Mouse (Mus musculus) midbrain, embryonic 13.5 days (tissue): ENCODE results near the gene C530008M17Rik. TPM values are rescaled to one million over a fixed set of nuclear protein-coding genes. Genes with fewer than 3 reads are reported as not detected.

Experiments
- ATAC-seq: fragments of 200-750 bp; cut with Nextera tagmentation; 2 replicates; pipeline ENCODE4 v1.8.0; 2017; ENCODE audit warnings: mild to moderate bottlenecking, moderate TSS enrichment, moderate library complexity
- H3K27ac ChIP-seq: fragments of 300-500 bp; sonication (generic); 2 replicates; pipeline ENCODE4 v1.5.1; 2015; ENCODE audit warnings: inconsistent platforms, mild to moderate bottlenecking, moderate library complexity
- H3K27me3 ChIP-seq: fragments of 300-500 bp; sonication (generic); 2 replicates; pipeline ENCODE4 v1.6.1; 2015; ENCODE audit warnings: mild to moderate bottlenecking, inconsistent platforms
- H3K36me3 ChIP-seq: fragments of 300-500 bp; sonication (generic); 2 replicates; pipeline ENCODE4 v1.6.1; 2015; ENCODE audit warnings: mild to moderate bottlenecking, inconsistent platforms
- H3K4me1 ChIP-seq: fragments of 300-500 bp; sonication (generic); replicated peaks from 2 replicates; pipeline ENCODE4 v1.6.1; 2015; ENCODE audit warnings: inconsistent platforms
- H3K4me2 ChIP-seq: fragments of 300-500 bp; sonication (generic); replicated peaks from 2 replicates; pipeline ENCODE4 v1.6.1; 2015; ENCODE audit warnings: moderate library complexity, mild to moderate bottlenecking, inconsistent platforms
- H3K4me3 ChIP-seq: fragments of 300-500 bp; sonication (generic); replicated peaks from 2 replicates; pipeline ENCODE4 v1.5.1; 2015; ENCODE audit warnings: mild to moderate bottlenecking, inconsistent platforms
- H3K9ac ChIP-seq: fragments of 300-500 bp; sonication (generic); replicated peaks from 2 replicates; pipeline ENCODE4 v1.6.1; 2015; ENCODE audit warnings: mild to moderate bottlenecking, inconsistent platforms
- H3K9me3 ChIP-seq: fragments of 300-500 bp; sonication (generic); 2 replicates; pipeline ENCODE4 v1.6.1; 2016; ENCODE audit warnings: mild to moderate bottlenecking, inconsistent platforms
- WGBS: fragments of 180-500 bp; shearing (Covaris S2); methylation state at CpG from one replicate; pipeline ENCODE4 v1.1.7; 2015; 5-methylcytosine and 5-hydroxymethylcytosine counted together
- polyA plus RNA-seq: library from polyadenylated mRNA; unstranded; fragments of >200 nt; fragmentation: Nextera tagmentation; extraction: Ambion mirVana; gene quantifications from 2 replicates; pipeline ENCODE4 v1.2.1, GENCODE M21; 2015

C530008M17Rik gene
- polyA plus RNA-seq, 1 experiment from 2014 or later = 75.2 TPM

DNA sequence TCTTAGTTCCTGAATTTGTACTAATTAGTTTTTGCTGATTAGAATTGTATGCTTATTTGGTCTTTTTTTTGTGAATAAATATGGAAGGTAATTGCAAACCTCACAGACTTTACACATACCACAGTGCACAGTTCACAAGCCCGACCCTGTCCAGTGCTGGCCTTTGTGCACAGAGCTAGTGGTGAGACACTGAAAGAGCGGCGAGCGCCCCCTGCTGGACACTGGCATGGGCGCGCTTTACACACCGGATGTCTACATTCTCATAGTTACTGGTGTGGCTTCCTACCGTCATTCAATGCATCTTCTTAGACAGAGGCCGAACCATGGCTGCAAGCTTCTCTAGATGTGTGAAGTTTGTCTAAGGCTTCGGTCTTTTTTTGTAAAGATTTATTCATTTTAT lies 197.2 kb downstream of the C530008M17Rik start:
- Histone ChIP-seq H3K27me3 (peaks cover 32% of the 10 kb centered on the region), H3K27ac (no peak overlapping the region), H3K4me2 (no peak overlapping the region), H3K9ac (no peak overlapping the region), H3K4me3 (no peak overlapping the region), H3K9me3 (no peaks in the 10 kb centered on the region), H3K36me3 (peaks cover 43% of the 10 kb centered on the region), H3K4me1 (peaks cover 27% of the 10 kb centered on the region)
- WGBS = 13% methylated on average over 10 of the region's 10 CpGs
- ATAC-seq = peak; percentile 90

DNA sequence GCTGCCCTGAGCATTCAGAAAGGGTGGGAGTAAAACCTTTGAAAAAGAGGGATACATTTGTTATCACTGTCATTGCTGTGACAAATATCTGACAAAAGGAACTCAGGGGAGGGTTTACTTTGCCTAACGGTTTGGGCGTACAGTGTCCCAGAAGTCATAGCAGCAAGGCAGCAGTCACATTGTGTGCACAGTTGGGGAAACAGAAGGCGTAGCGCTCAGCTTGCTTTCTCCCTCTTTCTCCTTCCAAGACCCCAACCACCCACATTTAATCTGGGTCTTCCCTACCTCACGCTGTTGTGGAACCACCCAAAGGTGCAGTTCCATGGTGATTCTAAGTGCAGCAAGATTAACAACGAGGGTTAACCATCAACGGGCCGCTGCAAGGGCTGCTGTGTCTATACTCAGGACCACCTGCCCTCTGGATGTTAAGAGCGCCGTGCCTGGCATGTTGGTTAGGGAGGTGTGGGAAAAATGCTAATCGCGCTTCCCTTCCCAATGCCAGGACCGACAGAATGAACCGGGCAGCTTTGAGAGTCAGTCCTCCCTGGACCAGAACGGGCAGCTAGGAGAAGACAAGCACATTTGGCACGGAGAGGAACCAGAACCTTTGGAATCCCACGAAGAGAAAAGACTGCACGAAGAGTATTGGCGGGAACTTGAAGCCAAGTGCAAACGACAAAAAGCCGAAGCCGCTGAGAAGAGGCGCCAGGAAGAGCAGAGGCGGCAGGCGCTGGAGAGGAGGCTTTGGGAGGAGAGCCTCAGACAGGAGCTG lies 199.7 kb downstream of the C530008M17Rik start:
- Histone ChIP-seq H3K4me3 (no peak overlapping the region), H3K36me3 (peaks cover 56% of the 10 kb centered on the region), H3K27ac (no peak overlapping the region), H3K4me1 (peaks cover 22% of the 10 kb centered on the region), H3K4me2 (peak overlapping the region; percentile 42), H3K9me3 (no peaks in the 10 kb centered on the region), H3K9ac (no peak overlapping the region), H3K27me3 (peaks cover 33% of the 10 kb centered on the region)
- 24% methylated on average over 25 of the region's 25 CpGs for WGBS
- no peak for ATAC-seq

DNA sequence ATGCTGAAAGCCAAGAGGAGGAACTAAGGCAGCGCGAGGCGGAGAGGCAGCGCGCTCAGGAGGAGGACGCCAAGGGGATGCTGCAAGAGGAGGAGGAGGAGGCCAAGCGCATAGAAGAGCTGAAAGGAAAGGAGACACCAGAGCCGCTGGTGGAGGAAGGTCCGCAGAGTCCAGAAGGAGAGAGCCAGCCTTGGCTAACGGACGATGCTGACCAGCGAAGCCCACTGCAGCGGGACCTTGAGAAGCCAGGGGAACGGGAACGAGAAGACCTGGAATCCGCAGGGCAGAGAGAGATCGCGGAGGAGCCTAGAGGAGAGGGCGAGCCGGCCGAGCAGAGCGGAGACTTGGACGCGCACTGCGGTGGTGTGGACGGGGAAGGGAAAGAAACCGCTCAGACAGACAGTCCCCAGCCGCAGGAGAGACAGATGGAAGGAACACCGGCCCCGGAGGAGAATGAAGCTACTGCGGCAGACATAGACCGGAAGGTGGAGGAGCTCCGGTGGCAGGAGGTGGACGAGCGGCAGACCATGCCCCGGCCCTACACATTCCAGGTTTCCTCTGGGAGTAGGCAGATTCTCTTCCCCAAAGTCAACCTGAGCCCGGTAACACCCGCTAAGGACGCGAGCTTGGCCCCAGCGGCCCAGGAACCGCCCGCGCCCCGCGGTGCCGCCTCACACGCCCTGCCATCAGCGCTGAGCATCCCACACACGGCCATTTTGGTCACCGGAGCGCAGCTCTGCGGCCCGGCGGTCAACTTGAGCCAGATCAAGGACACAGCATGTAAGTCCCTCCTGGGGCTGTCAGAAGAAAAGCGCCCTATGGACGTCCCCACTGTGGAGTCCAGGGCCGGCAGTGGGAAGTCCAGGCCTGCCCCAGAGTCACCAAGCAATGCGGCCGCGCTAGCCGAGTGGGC lies 201.0 kb downstream of the C530008M17Rik start:
- Histone ChIP-seq H3K36me3 (peaks cover 55% of the 10 kb centered on the region), H3K27me3 (peaks cover 33% of the 10 kb centered on the region), H3K27ac (no peak overlapping the region), H3K9ac (peak overlapping the region; percentile 54), H3K4me1 (peaks cover 22% of the 10 kb centered on the region), H3K4me3 (peak overlapping the region; percentile 19), H3K9me3 (no peaks in the 10 kb centered on the region), H3K4me2 (peak overlapping the region; percentile 42)
- no peak for ATAC-seq
- 18% methylated on average over 62 of the region's 62 CpGs for whole genome bisulfite sequencing

DNA sequence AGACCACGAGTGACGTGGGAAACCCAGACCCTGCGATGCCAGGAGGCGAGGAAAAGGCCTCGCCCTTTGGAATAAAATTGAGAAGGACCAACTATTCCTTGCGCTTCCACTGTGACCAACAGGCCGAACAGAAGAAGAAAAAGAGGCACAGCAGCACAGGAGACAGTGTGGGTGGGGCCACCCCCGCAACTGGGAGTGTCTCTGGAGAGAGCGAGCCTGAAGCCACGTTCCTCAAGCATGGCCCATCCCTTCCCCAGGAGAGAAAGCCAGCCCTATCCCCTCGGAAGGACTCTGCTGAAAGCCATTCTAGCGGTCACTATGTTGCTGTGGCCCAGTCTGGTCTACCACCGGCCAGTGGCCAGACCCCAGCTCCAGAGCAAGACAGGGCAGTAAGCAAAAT lies 202.1 kb downstream of the C530008M17Rik start:
- Histone ChIP-seq H3K9me3 (no peaks in the 10 kb centered on the region), H3K36me3 (peaks cover 48% of the 10 kb centered on the region), H3K4me1 (peaks cover 22% of the 10 kb centered on the region), H3K27ac (no peak overlapping the region), H3K27me3 (peaks cover 33% of the 10 kb centered on the region), H3K4me3 (no peak overlapping the region), H3K9ac (no peak overlapping the region), H3K4me2 (no peak overlapping the region)
- WGBS = 80% methylated on average over 13 of the region's 13 CpGs
- ATAC-seq = no peak

DNA sequence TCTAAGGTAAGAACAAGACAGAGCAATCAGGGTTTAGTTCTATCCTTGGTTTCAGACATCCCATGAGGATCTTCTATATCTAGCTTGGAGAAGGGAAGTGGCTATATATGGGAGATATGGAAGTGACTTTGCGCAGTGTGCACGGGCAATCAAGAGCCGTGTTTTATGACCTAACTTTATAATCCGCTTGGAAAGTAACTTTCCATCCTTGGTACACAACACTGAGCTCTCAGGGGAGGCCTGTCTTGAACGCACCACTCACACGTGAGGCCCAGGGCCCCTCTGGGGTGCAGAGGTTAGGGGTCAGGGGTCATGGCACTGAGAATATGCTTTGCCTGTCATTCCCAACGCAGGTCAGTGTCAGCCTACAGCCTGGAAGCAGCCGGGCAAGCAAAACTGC lies 210.5 kb downstream of the C530008M17Rik start:
- Histone ChIP-seq H3K9ac (no peak overlapping the region), H3K4me3 (no peak overlapping the region), H3K4me2 (no peak overlapping the region), H3K9me3 (no peaks in the 10 kb centered on the region), H3K27ac (no peak overlapping the region), H3K27me3 (no peaks in the 10 kb centered on the region), H3K4me1 (no peaks in the 10 kb centered on the region), H3K36me3 (peaks cover 66% of the 10 kb centered on the region)
- ATAC-seq = 0 out of 2 replicates have a peak, but pooled peaks have one; percentile 32
- whole genome bisulfite sequencing = 84% methylated on average over 8 of the region's 8 CpGs

DNA sequence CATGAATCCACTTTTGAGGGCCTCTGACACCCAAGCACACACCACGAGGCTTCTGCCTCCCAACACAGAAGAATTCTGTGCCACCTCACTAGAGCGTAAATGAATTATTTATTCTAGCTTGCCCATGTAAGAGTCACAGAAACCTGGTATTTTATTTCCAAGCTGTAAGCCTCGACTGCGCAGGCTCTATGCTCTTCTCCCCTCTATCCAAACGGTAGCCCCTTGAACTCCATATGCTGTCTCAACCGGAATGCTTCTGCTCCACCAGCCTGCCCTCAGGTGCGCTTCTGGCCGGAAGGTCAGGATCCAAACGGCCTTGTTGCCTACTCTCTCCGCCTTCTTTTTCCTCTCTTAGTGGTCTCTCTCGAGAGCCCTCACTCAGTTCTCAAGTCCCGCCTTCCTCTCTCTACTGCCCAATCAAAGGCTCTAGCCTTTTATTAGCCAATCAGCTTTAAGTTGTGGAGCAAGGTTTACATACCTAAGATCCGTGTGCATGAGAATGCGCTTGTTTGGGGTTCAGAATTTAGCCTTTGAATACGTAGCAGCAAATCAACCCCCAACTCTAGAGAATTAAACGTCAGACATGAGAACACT lies 212.5 kb downstream of the C530008M17Rik start:
- 30% methylated on average over 16 of the region's 16 CpGs for WGBS
- Histone ChIP-seq H3K4me1 (no peaks in the 10 kb centered on the region), H3K27me3 (no peaks in the 10 kb centered on the region), H3K36me3 (peaks cover 77% of the 10 kb centered on the region), H3K4me2 (peak overlapping the region; percentile 33), H3K9ac (no peak overlapping the region), H3K4me3 (no peak overlapping the region; the same call in 1 of the 2 replicates), H3K9me3 (no peaks in the 10 kb centered on the region), H3K27ac (no peak overlapping the region)
- peak; percentile 57; the same call in 1 of the 2 replicates for ATAC-seq

DNA sequence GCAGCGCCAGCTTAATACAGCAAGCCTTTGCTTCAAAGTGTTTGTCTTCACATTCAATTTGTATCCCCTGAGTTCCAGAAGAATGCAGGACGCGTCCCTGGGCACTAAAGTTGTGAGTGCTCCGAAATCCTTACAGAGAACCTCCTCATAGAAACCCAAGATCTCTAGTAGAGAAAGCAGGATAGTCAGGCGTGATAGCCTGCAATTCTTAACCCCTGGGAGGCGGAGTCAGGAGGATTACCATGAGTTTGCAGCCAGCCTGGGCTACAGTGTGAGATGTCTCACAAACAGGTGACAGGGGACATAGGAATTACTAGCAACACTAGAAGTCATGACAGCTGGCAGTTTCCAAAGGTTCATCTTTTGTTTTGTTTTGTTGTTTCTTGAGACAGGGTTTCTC lies 213.2 kb downstream of the C530008M17Rik start:
- Histone ChIP-seq H3K36me3 (peaks cover 78% of the 10 kb centered on the region), H3K4me2 (peak overlapping the region; percentile 33), H3K4me1 (no peaks in the 10 kb centered on the region), H3K27ac (no peak overlapping the region), H3K4me3 (no peak overlapping the region), H3K27me3 (no peaks in the 10 kb centered on the region), H3K9ac (no peak overlapping the region), H3K9me3 (no peaks in the 10 kb centered on the region)
- ATAC-seq = no peak
- 50% methylated on average over 6 of the region's 6 CpGs for WGBS

DNA sequence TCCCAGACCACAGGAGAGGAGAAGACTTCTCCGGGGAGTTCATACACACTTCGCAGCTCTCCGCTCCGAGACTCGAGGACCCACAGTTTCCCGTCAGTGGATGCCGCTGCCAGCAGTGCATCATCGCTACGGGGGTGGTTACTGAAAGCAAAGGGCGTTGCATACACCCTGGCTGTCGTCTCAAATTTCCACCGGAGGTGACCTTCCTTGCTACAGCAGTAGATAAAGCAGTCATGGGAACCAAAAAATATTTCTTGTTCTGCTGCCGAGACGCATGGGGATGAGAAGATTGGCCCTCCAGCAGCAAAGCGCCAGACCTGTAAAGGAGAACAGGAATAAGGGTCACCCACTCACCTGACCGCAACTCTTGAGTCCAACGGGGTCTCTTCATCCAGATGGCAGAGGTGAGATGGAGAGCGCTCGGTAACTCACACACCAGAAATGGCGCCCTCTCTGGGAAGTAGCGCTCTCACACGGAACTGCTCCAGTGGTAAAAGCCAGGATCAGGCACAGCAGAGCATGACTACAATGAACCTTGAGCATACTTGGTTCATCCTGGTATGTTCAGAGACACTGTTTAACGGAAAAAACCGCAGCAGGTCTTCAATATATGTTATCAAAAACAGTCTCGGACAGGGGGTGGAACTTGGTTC lies 219.9 kb downstream of the C530008M17Rik start:
- no peak overlapping the region for H3K9ac ChIP-seq
- no peak overlapping the region for H3K4me3 ChIP-seq
- 90% methylated on average over 25 of the region's 25 CpGs for WGBS
- no peaks in the 10 kb centered on the region for H3K4me1 ChIP-seq
- H3K36me3 ChIP-seq = peaks cover 55% of the 10 kb centered on the region
- H3K4me2 ChIP-seq = no peak overlapping the region
- no peak overlapping the region for H3K27ac ChIP-seq
- no peaks in the 10 kb centered on the region for H3K27me3 ChIP-seq
- H3K9me3 ChIP-seq = no peaks in the 10 kb centered on the region
- no peak for ATAC-seq

DNA sequence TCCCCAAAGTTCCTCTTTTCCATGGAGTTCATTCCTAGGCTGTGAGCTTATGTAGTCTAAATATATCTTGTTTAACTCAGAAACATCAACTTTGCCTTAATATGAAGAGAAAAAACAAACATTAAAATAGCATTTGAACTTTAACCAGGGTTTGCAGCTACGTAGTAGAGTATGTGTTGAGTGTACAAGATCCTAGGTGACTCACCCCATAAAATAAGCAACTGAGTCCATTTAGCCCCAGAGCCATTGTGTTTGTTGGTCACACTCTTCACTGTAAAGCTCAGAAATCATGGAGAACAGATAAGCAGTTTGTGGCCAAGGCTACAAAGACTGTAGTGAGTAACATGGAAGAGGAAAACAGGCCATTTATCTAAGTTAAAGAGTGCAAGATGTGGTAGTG lies 227.8 kb downstream of the C530008M17Rik start:
- ATAC-seq = no peak
- Histone ChIP-seq H3K27me3 (no peaks in the 10 kb centered on the region), H3K4me2 (no peak overlapping the region), H3K4me3 (no peak overlapping the region), H3K9ac (no peak overlapping the region), H3K9me3 (no peaks in the 10 kb centered on the region), H3K4me1 (no peaks in the 10 kb centered on the region), H3K36me3 (peaks cover 46% of the 10 kb centered on the region), H3K27ac (no peak overlapping the region)
- 98% methylated on average over 1 of the region's 1 CpGs for WGBS

DNA sequence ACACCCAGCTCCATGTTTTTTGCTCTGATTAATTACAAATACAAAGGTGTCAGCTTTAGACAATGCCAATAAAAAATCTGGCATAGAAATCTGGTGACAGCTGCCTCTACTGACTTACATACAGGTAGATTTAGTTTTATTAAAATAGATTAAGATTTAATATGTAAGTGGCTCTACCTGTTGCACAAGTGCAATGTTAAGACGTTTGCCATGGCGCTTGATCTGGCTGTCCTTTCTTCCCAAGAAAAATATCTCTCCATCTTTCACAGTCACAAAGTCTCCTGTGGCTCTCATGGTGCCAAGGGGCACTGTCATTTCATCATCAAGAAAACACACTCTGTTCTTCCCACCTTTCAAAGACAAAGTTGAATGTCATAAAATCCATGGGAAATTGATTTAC lies 230.7 kb downstream of the C530008M17Rik start:
- ATAC-seq = no peak
- Histone ChIP-seq H3K9ac (no peak overlapping the region), H3K4me2 (no peak overlapping the region), H3K9me3 (no peaks in the 10 kb centered on the region), H3K4me1 (no peaks in the 10 kb centered on the region), H3K36me3 (peaks cover 68% of the 10 kb centered on the region), H3K4me3 (no peak overlapping the region), H3K27me3 (no peaks in the 10 kb centered on the region), H3K27ac (no peak overlapping the region)
- WGBS = 93% methylated on average over 2 of the region's 2 CpGs

DNA sequence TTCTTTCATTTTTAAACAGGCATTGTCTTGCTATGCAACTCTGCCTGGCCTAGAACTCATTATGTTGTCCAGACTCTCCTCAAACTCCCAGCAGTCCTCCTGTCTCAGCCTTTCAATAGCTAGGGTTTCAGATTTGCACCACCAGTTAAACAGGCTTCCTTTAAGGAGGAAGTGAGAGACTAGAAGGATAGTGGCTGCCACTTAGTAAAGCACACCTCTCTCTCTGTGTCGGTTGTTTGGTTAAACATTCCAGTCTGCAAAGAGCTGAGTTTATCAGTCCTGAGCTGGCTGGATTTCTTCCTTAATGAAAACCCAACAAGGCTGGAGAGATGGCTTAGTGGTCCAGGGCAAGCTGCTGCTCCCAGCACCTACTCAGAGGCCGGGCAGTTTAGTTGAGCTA lies 236.3 kb downstream of the C530008M17Rik start:
- Histone ChIP-seq H3K4me2 (no peak overlapping the region), H3K27me3 (no peaks in the 10 kb centered on the region), H3K27ac (no peak overlapping the region), H3K4me1 (no peaks in the 10 kb centered on the region), H3K9me3 (no peaks in the 10 kb centered on the region), H3K36me3 (peaks cover 77% of the 10 kb centered on the region), H3K4me3 (no peak overlapping the region), H3K9ac (no peak overlapping the region)
- WGBS = 88% methylated on average over 2 of the region's 2 CpGs
- no peak for ATAC-seq
